Mouse (Mus musculus): Measurements from ENCODE around the gene Rela.
"Not testable (repeated sequence)": the region's sequence is repeated elsewhere in the genome, so short reads cannot be mapped to it uniquely, and the experiment has no call there.

Rela gene

DNA sequence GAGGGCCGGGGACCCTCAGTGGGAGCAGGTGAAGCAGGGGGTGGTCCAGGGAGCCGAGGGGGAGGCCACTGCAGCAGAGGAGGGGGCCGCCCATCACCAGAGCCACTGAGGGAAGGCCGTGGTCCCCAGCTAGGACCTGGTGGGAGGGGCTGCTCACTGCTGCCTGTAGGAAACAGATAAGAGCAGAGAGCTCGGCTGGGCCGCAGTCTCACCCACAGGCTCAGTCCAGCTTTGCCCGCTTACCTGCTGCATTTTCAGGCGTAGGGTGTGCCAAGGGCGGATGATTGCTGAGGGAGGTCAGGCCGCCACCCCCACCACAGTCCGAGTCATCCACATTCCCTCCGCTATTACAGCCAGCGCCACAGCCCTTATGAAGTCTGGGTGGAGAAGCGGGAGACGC, 28.2 kb downstream of the Rela start:
- no peak for DNase-seq (ENCODE audit: low spot score)

DNA sequence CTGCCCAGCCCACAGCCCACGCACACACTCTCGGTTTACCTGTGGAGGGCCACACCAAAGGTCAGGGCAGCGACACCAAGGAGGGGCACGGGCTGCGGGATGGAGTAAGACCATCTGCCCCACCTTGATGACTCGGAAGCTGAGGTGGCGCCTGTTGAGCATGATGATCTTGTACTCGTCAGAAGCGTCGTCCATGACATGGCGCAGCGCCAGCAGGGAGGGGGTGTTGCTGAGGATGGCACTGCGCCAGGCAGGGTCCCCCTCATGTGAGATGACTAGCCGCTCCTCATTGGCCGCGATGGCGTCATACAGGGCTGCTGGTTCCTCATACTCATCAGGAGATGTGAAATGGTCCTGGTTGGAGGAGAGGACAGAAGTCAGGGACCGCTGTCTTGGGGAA, 29.1 kb downstream of the Rela start:
- DNase-seq (ENCODE audit: low spot score): no peak

DNA sequence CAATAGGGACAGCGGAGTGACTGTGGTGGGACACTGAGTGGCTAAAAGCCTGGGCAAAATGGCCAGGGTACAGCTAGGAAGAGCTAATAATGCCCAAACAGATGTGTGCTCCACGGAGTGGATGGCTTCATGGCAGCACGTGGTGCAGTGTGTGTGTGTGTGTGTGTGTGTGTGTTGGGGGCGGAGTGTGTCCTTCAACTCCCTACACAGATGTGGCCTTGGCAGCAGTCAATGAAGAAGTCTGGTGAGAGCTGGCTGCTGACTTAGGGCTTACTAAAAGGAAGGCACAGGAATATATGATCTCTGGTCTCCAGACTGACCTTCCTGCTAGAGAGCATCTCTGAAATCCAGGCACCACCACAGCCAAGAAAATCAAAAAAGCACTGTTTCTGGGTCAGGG, 31.1 kb downstream of the Rela start:
- DNase-seq (ENCODE audit: low spot score): no peak

- no peak for DNase-seq (ENCODE audit: low spot score)
These were observed 43.1 kb downstream of the Rela start for GRCm38 (mm10) chr19:5680432-5680831.

DNA sequence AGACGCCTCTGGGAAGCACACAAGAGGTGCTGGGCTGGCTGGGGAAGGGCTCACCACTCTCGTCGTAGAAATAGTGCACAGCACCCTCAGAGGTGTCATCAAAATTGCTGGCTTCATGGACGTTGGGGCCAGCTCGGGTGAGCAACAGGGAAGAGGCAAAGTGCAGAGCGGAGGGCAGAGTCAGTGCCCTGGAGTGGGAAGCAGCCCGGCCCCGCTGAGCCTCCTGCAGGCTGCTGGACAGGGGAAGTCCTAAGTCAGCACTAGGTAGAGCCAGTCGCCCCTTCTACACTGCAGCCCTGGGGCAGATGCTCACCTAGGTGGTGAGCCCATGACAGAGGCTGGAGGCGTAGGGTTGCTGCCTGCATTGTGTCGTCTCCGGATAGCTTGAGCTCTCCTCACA, 47.0 kb downstream of the Rela start:
- DNase-seq (ENCODE audit: low spot score): no peak

DNA sequence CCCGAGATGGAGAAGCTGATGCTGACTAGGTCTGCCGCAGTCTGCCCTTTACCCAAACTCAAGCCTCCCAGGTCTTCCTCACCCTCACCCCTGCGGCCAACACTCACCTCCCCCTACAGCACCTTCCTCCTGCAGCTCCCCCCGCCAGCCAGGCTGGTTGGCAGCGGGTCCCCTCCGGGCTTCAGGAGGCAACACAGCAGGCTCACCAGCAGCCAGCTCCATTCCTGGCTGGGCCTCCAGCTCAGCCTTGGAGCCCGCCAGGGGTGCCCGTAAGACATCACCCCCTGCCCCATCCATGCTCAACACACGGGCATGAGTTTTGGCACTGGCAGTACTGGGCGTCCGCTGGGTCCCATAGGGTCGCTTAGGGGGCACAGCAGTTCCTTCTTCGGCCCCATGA, 47.7 kb downstream of the Rela start:
- no peak for DNase-seq (ENCODE audit: low spot score)

- DNase-seq (ENCODE audit: low spot score): no peak
These were observed 48.1 kb downstream of the Rela start for GRCm38 (mm10) chr19:5685431-5685830.

GRCm38 (mm10) chr19:5685861-5686260, 48.6 kb downstream of the Rela start:
- no peak for DNase-seq (ENCODE audit: low spot score)

DNA sequence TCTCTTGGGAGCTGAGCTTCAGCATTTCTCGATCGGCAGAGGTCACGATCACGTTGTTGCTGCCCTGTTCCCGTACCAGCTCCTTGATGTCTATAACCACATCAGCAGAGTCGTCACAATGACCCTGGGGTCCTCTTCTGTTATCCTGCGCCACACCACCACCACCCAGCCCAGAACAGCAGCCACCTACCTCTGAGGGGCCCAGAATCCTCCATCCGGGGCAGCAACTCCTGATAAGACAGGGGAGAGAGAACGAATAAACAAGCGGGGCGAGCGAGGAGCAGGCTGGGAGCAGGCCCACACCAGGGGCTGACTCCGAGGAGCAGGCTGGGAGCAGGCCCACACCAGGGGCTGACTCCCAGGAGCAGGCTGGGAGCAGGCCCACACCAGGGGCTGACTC, 49.2 kb downstream of the Rela start:
- no peak for DNase-seq (ENCODE audit: low spot score)

- DNase-seq (ENCODE audit: low spot score): not testable (repeated sequence)
These were observed 49.7 kb downstream of the Rela start for GRCm38 (mm10) chr19:5686954-5687353.

- DNase-seq (ENCODE audit: low spot score): no peak
These were observed 50.5 kb downstream of the Rela start for GRCm38 (mm10) chr19:5687738-5688137.

- DNase-seq (ENCODE audit: low spot score): peak; percentile 92
These were observed 51.2 kb downstream of the Rela start, which contains the start of the genes Map3k11 and Pcnx3 for GRCm38 (mm10) chr19:5688200-5689087. Gene Map3k11, plus strand, starts transcription at chr19:5688742. Gene Pcnx3, minus strand, starts transcription at chr19:5688908.

GRCm38 (mm10) chr19:5689088-5689428, 51.8 kb downstream of the Rela start:
- no peak for DNase-seq (ENCODE audit: low spot score)

DNA sequence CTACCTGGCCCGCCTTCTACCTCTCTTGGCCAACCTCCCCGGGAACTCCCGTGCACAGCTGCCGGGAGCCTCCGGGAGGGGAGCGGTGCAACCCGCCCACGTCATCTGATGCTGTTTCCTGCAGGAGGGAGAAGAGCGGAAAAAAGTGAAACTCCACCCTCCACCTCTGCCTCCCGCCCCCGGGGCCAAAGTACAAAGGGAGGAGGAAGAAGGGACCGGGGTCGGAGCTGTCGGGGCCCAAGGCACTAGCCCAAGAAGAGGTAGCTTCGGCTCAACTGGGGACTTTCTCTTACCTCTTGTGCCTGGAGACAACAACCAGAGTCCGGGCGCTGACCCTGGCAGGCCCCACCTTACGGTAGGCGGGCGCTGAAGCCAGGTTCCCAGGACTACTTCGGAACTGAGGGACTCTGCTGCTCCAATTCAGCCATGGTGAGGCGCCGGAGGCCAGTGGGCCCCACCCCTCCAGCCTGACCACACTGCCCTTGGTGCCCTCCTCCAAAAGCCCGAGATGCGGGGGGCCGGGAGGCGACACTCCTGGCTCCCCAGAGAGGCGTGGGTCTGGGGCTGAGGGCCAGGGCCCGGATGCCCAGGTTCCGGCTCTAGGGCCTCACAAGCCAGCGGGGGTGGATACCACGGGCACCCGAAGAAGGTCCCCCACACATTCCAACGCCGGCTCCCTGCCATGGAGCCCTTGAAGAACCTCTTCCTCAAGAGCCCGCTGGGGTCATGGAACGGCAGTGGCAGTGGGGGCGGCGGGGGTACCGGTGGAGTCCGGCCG, 52.5 kb downstream of the Rela start:
- DNase-seq (ENCODE audit: low spot score): peak; percentile 75

DNA sequence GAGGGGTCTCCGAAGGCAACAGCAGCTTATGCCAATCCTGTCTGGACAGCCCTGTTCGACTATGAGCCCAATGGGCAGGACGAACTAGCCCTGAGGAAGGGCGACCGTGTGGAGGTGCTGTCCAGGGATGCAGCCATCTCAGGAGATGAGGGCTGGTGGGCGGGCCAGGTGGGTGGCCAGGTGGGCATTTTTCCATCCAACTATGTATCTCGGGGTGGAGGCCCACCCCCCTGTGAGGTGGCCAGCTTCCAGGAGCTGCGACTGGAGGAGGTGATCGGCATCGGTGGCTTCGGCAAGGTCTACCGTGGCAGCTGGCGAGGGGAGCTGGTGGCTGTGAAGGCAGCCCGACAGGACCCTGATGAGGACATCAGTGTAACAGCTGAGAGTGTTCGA, 53.1 kb downstream of the Rela start:
- DNase-seq (ENCODE audit: low spot score): no peak

DNA sequence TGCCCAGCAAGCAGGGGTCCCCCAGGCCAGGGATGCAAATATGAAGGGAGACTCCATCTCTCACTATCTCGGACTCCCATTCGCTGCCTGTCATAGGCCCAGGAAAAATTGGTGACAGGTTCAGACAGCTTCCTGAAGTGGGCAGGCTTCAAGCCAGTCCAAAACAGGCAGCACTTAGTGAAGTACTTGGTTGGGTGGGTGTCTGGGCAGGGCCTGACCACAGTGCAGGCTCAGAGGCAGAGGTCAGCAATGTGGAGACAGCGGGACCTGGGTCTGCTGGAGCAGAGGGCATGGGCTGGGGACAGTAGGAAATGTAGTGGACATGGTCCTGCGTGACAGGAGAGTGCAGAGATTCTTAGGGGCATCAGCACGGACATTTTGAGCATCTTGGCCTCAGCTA, 54.3 kb downstream of the Rela start:
- DNase-seq (ENCODE audit: low spot score): no peak

DNA sequence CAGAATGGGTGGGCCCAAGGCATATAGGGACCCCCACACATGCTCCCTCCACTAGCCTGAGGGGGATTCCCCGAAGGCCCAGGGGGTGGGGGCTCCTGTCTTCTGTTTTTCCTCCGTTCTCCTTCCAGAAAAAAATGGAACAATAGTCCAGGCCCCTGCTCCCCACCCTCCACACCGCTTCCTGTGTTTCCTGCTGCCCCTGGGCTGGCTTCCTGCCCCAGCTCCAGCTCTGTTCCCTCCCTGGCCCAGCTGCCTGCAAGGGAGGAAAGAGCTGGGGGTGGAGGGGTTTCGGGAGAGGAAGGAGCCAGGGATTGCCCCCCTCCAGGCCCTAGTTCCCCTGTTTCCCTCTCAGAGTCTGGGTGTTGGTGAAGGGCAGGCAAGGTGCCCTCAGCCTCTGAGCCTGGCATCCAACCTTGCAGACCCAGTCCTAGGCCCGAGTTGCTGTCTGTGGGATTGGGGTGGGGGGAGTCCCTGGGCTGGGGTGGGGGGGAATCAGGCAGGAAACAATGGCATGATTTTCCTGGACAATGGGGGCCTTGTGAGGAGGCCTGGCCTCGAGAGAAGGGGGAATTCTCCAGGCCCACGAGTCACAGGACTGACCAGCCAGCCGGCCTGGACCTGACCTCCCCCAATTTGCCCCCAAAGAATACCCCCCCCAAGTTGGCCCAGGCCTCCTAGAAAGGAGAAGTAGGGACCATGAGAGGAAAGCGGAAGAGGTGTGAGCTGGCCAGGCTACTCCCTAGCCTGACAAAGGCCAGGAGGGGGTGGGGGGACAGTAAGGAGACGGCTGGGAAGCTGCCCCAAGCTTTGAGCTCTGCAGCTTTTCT, 55.0 kb downstream of the Rela start:
- DNase-seq (ENCODE audit: low spot score): no peak

DNA sequence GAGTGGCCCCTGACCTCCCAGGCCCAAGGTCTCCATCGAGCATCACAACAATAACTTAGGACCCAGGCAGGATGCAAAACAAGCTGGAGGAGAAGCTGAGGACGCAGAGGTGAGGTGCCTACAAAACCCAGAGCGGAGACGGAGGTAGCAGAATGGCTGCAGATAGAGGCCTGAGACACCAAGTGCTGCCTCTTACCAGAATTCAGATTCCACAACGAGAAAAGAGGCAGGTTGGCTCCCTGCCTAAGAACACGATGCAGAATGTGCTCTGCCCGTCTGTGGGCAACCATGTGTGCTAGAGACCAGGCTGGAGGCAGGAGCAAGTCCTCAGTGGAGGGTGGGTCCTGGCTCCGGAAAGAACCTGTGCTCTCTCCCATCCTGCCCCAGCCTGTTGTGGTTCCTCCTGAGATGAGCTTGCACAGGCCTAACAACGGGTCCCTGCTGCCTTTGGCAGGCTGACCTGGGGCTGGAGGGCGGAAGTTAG, 55.7 kb downstream of the Rela start:
- no peak for DNase-seq (ENCODE audit: low spot score)

DNA sequence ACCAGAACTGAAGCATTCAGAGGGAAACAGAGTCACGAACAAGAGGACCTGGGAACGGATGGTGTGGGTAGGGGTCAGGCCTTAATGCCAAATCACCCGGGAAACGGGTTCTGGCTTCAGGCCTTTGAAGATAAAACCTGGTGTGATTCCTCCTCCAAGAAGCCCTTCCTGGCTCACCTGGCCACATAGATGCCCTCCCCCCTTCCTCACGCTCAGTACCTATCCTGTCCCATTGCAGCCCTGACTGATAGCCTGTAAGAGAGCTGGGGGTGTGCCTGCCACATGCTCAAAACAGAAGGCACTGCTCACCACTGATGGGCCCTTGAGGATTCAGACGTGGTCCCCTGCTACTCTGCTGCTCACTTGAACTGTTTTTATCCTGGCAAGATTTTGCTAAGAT, 56.5 kb downstream of the Rela start:
- no peak for DNase-seq (ENCODE audit: low spot score)

GRCm38 (mm10) chr19:5695849-5696462, 58.7 kb downstream of the Rela start:
- DNase-seq (ENCODE audit: low spot score): no peak

Measured in urinary bladder, postnatal 25 days (tissue).